Comparison of ENCODE assay signal across 16 mouse cellular contexts in the genomic region with DNA sequence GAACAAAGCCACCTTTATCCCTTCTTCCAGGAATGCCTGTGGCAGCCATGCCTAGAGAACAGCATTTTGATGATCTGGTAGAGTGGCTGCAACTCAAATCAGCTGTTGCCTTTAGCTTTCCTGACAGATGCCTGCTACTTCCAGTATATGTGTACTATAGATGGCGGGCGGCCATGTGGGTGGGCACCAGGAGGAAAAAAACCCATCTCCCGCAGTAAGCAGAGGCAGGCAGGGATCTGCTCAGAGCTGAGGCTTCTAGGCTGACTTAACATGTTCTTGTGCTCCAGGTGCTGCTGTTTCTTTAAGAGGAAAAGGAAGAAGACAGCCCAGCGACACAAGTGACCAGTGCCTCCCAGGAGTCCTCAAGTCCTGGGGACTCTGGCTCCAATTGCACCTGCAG.
"Had no signal": no experiment of that assay in that cellular context is flagged by ENCODE, and none has a peak within 500 bp of the region (broad histone marks: within the 10 kb centered on the region; RNA-seq: fewer than 3 reads in every experiment).

No protein-coding gene starts in this region.

- H3K9ac ChIP-seq: intestine, embryonic 15.5 days; kidney, embryonic 15.5 days; lung, embryonic 14.5 days; midbrain, embryonic 15.5 days; neural tube, embryonic 12.5 days; stomach, embryonic 15.5 days had no signal

- H3K4me3 ChIP-seq: intestine, embryonic 15.5 days; kidney, embryonic 15.5 days; limb, embryonic 10.5 days; megakaryocyte, embryonic 14.5 days; midbrain, embryonic 15.5 days; neural tube, embryonic 12.5 days; stomach, embryonic 15.5 days had no signal

- H3K4me2 ChIP-seq: intestine, embryonic 15.5 days; kidney, embryonic 15.5 days; liver, embryonic 11.5 days; lung, embryonic 14.5 days; midbrain, embryonic 11.5 days; midbrain, embryonic 15.5 days; neural tube, embryonic 12.5 days; stomach, embryonic 15.5 days had no signal

- H3K9me3 ChIP-seq: intestine, embryonic 15.5 days; kidney, embryonic 15.5 days; limb, embryonic 10.5 days; megakaryocyte, embryonic 14.5 days; midbrain, embryonic 15.5 days; neural tube, embryonic 12.5 days; stomach, embryonic 15.5 days had no signal

- H3K36me3 ChIP-seq: midbrain, embryonic 15.5 days; stomach, embryonic 15.5 days had no signal

- DNase-seq: kidney, adult 18-20 months; kidney, postnatal 14 days; layer of hippocampus, postnatal 36 days; lung, embryonic 14.5 days; lung, postnatal 10 days; thymus, postnatal 36 days had no signal

- ATAC-seq: intestine, embryonic 15.5 days; midbrain, embryonic 15.5 days had no signal

- H3K4me1 ChIP-seq: intestine, embryonic 15.5 days; kidney, embryonic 15.5 days; limb, embryonic 10.5 days; midbrain, embryonic 15.5 days; neural tube, embryonic 12.5 days; stomach, embryonic 15.5 days had no signal

- H3K27ac ChIP-seq: intestine, embryonic 15.5 days; kidney, embryonic 15.5 days; limb, embryonic 10.5 days; macrophage; midbrain, embryonic 15.5 days; neural tube, embryonic 12.5 days; stomach, embryonic 15.5 days had no signal

- H3K27me3 ChIP-seq: intestine, embryonic 15.5 days; kidney, embryonic 15.5 days; megakaryocyte, embryonic 14.5 days; midbrain, embryonic 15.5 days; neural tube, embryonic 12.5 days; stomach, embryonic 15.5 days had no signal
